Mouse (Mus musculus) myocyte (in vitro differentiated cells): ENCODE measurements around the gene Gm5741. TPM values are rescaled to one million over a fixed set of nuclear protein-coding genes. Genes with fewer than 3 reads are reported as not detected.

ENCODE experiments used
- H3K27me3 ChIP-seq: one replicate; pipeline ENCODE4 v1.6.1; 2011; ENCODE audit not compliant: control insufficient read depth, insufficient read depth, insufficient read length
- H3K36me3 ChIP-seq: one replicate; pipeline ENCODE4 v1.6.1; 2011; ENCODE audit not compliant: control insufficient read depth, insufficient read depth
- H3K4me2 ChIP-seq: one replicate; pipeline ENCODE4 v1.6.1; 2011; ENCODE audit warnings: low read depth, control low read depth
- H3K4me3 ChIP-seq: one replicate; pipeline ENCODE4 v1.5.1; 2011; ENCODE audit warnings: mild to moderate bottlenecking, control low read depth, moderate library complexity
- H3K79me2 ChIP-seq: one replicate; pipeline ENCODE4 v1.6.1; 2011; ENCODE audit not compliant: control insufficient read depth, insufficient read depth
- H3ac ChIP-seq: one replicate; pipeline ENCODE4 v1.6.1; 2011; ENCODE audit not compliant: control insufficient read depth, insufficient read length
- CEBPB ChIP-seq: IDR thresholded peaks from 2 replicates; pipeline ENCODE4 v1.6.1; 2011; ENCODE audit warnings: mild to moderate bottlenecking, moderate library complexity; ENCODE audit not compliant: poor library complexity, insufficient read depth, severe bottlenecking
- E2F4 ChIP-seq: IDR thresholded peaks from one replicate; pipeline ENCODE4 v1.6.1; 2011; ENCODE audit warnings: mild to moderate bottlenecking, control low read depth, moderate library complexity; ENCODE audit not compliant: insufficient read depth
- MAX ChIP-seq: IDR thresholded peaks from one replicate; pipeline ENCODE4 v1.6.1; 2011; ENCODE audit warnings: low read depth, mild to moderate bottlenecking, control low read depth
- MYOD1 ChIP-seq, 3 experiments: IDR thresholded peaks; one replicate each; pipeline ENCODE4 v1.6.1; 2011; ENCODE audit warnings: control low read depth in 2 of 3, low read depth in 2 of 3, mild to moderate bottlenecking in 2 of 3, moderate library complexity in 1 of 3; ENCODE audit not compliant: insufficient read length in 2 of 3, control insufficient read depth in 1 of 3
- MYOG ChIP-seq, 3 experiments: IDR thresholded peaks; one replicate each; pipeline ENCODE4 v1.6.1; 2011; ENCODE audit warnings: control low read depth in 2 of 3, low read depth in 2 of 3, mild to moderate bottlenecking in 2 of 3; ENCODE audit not compliant: insufficient read length in 2 of 3, control insufficient read depth in 1 of 3, insufficient read depth in 1 of 3
- POLR2A ChIP-seq: IDR thresholded peaks from one replicate; pipeline ENCODE4 v1.6.1; 2011; ENCODE audit warnings: low read depth, mild to moderate bottlenecking, control low read depth, moderate library complexity; ENCODE audit not compliant: insufficient read length
- POLR2AphosphoS2 ChIP-seq: IDR thresholded peaks from one replicate; pipeline ENCODE4 v1.6.1; 2011; ENCODE audit warnings: low read depth, control low read depth; ENCODE audit not compliant: insufficient read length
- REST ChIP-seq: IDR thresholded peaks from one replicate; pipeline ENCODE4 v1.6.1; 2011; ENCODE audit warnings: mild to moderate bottlenecking, control low read depth, moderate library complexity; ENCODE audit not compliant: insufficient read depth, insufficient read length
- SRF ChIP-seq: IDR thresholded peaks from one replicate; pipeline ENCODE4 v1.6.1; 2011; ENCODE audit warnings: low read depth; ENCODE audit not compliant: control insufficient read depth, insufficient read length
- TCF12 ChIP-seq: IDR thresholded peaks from one replicate; pipeline ENCODE4 v1.6.1; 2011; ENCODE audit warnings: mild to moderate bottlenecking, control low read depth; ENCODE audit not compliant: poor library complexity, insufficient read depth, severe bottlenecking
- TCF3 ChIP-seq: IDR thresholded peaks from one replicate; pipeline ENCODE4 v1.6.1; 2011; ENCODE audit warnings: low read depth, control low read depth; ENCODE audit not compliant: insufficient read length
- USF1 ChIP-seq: IDR thresholded peaks from one replicate; pipeline ENCODE4 v1.6.1; 2011; ENCODE audit warnings: low read depth, mild to moderate bottlenecking, control low read depth, moderate library complexity
- polyA plus RNA-seq: library from polyadenylated mRNA; unstranded; fragments of >200 nt; fragmentation: generic; extraction: Trizol; gene quantifications from one replicate; pipeline ENCODE4 v1.2.1, GENCODE M21; 2012; ENCODE audit warnings: missing spikeins

Gm5741 gene
- polyA plus RNA-seq, result 0.31 TPM

DNA sequence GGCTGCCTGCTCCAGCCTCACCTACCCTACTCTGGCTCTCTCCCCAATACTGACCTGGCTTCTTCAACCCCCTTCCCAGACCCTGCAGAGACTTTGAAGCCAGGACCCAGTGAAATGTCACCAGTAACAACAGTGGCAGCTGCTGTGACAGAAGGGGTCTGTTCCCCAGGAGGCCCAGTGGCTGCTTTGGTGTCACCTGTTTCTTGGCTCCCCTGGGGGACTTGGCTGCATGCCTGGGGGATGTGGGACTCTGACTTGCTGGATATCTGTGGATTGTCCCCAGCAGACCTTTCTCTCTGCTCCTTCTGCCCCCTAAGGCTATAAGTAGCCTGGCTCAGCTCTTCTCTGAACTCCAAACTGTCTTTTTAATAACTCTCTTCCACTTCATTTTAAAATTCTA, at the start of gene Gm5741:
Gene Gm5741 (minus strand): TSS at position 1 of the 400 bp plus-strand sequence.
- no peaks in the 10 kb centered on the region for H3K79me2 ChIP-seq
- no peaks in the 10 kb centered on the region for H3K27me3 ChIP-seq
- no peak within 1 kb of the TSS for H3K4me3 ChIP-seq
- TF ChIP-seq MAX, result no peak
- no peak for TF ChIP-seq USF1
- no peaks in the 10 kb centered on the region for H3K36me3 ChIP-seq
- H3K4me2 ChIP-seq, result no peak within 1 kb of the TSS
- no peak within 1 kb of the TSS for H3ac ChIP-seq

DNA sequence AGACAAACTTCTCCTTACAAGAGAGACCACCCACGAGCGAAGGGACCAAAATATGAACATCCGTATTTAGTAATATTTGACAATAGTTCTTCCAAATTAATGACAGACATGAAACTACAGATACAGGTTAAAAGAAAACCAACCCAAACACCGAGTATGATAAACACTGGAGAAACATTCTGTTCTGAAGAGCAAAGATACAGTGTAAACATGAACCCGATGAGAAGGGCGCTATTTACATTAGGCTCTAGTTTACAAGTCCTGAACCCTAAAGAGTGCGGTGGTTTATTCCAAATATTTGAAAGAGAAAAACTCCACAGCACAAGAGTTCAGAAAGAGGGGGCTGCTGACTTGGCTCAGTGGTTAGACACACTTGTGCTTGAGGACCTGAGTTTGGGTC, 49.2 kb upstream of the Gm5741 start:
- no peaks in the 10 kb centered on the region for H3K27me3 ChIP-seq
- H3ac ChIP-seq, result no peak overlapping the region
- no peak overlapping the region for H3K4me3 ChIP-seq
- no peaks in the 10 kb centered on the region for H3K36me3 ChIP-seq
- no peak overlapping the region for H3K4me2 ChIP-seq
- H3K79me2 ChIP-seq, result no peaks in the 10 kb centered on the region
- no peak for TF ChIP-seq CEBPB
- no peak for TF ChIP-seq REST
- TF ChIP-seq SRF, result no peak
- TF ChIP-seq POLR2AphosphoS2, result no peak
- TF ChIP-seq E2F4, result no peak
- TF ChIP-seq MYOD1 (IDR thresholded peaks at IDR 0.05; ENCODE audit: control insufficient read depth in 1 of 3, insufficient read length in 2 of 3, low read depth in 2 of 3), result no peak
- no peak for TF ChIP-seq USF1
- no peak for TF ChIP-seq TCF3
- no peak for TF ChIP-seq TCF12
- no peak for TF ChIP-seq POLR2A
- TF ChIP-seq MYOG (IDR thresholded peaks at IDR 0.05; ENCODE audit: control insufficient read depth in 1 of 3, insufficient read depth in 1 of 3, insufficient read length in 2 of 3, low read depth in 2 of 3), result no peak
- no peak for TF ChIP-seq MAX

DNA sequence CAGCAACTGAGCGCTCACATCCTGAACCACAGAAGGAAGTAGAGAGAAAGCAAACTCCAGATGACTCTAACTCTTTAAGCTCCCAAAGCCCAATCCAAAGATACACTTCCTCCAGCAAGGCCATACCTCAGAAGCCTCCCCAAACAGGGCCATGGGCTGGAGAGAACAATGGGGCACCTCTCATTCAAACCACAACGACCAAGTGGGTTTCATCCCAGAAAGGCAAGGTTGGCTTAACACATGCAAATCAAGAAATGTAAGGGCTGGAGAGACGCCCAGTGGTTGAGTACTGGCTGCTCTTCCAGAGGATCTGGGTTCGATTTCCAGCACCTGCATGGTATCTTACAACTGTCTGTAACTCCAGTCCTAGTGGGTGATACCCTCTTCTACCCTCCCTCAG, 47.7 kb upstream of the Gm5741 start:
- Histone ChIP-seq H3K4me3 (no peak overlapping the region), H3ac (no peak overlapping the region), H3K4me2 (no peak overlapping the region), H3K36me3 (no peaks in the 10 kb centered on the region), H3K79me2 (no peaks in the 10 kb centered on the region), H3K27me3 (no peaks in the 10 kb centered on the region)
- TF ChIP-seq POLR2A (no peak), POLR2AphosphoS2 (no peak), TCF3 (no peak), SRF (no peak), CEBPB (no peak), MYOD1 (IDR thresholded peaks at IDR 0.05; ENCODE audit: control insufficient read depth in 1 of 3, insufficient read length in 2 of 3, low read depth in 2 of 3) (no peak), MYOG (IDR thresholded peaks at IDR 0.05; ENCODE audit: control insufficient read depth in 1 of 3, insufficient read depth in 1 of 3, insufficient read length in 2 of 3, low read depth in 2 of 3) (no peak), USF1 (no peak), REST (no peak), MAX (no peak), TCF12 (no peak), E2F4 (no peak)

DNA sequence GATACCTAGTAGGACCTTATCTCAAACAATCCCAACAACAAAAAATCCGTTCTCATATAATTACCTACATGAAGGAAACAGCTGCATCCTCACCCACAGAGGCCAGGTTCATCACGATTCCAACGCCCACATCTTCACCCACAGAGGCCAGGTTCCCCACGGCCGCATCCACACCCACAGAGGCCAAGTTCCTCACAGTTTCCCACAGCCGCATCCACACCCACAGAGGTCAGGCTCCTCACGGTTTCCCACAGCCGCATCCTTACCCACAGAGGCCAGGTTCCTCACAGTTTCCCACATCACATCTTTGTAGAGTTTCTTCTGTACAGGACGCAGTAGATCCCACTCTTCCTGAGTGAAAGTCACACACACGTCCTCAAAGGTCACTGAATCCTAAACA, 45.5 kb upstream of the Gm5741 start:
- Histone ChIP-seq H3K79me2 (no peaks in the 10 kb centered on the region), H3K4me3 (no peak overlapping the region), H3K4me2 (no peak overlapping the region), H3ac (no peak overlapping the region), H3K27me3 (no peaks in the 10 kb centered on the region), H3K36me3 (no peaks in the 10 kb centered on the region)
- TF ChIP-seq MYOG (IDR thresholded peaks at IDR 0.05; ENCODE audit: control insufficient read depth in 1 of 3, insufficient read depth in 1 of 3, insufficient read length in 2 of 3, low read depth in 2 of 3) (no peak), MAX (no peak), SRF (no peak), REST (no peak), POLR2A (no peak), E2F4 (no peak), USF1 (no peak), CEBPB (no peak), MYOD1 (IDR thresholded peaks at IDR 0.05; ENCODE audit: control insufficient read depth in 1 of 3, insufficient read length in 2 of 3, low read depth in 2 of 3) (no peak), POLR2AphosphoS2 (no peak), TCF12 (no peak), TCF3 (no peak)

DNA sequence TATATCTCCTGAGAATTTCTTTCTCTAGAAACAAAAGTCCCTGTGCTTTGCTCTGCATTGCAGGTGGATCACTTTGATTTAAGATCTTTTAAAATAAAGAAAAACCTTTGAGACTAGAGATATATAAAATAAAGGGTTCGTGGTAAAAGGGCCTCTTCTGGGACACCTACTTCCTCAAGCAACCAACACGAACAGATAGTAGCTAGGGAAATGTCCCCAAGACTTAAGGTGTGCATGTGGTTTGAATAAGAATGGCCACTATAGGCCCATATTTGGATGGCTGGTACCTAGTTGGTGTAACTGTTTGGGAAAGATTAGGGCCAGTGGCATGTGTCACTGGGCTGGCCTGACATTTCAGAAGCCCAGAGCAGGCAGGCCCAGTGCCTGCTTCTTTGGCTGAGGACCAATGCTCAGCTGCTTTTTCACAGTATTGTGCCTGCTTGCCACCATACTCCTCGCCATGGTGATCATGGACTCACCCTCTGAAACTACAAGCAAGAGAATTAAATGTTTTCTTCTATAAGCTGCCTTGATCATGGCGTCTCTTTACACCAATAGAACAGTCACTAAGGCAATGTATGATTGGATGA, 32.4 kb upstream of the Gm5741 start:
- TF ChIP-seq CEBPB (no peak), MYOD1 (IDR thresholded peaks at IDR 0.05; ENCODE audit: control insufficient read depth in 1 of 3, insufficient read length in 2 of 3, low read depth in 2 of 3) (no peak), USF1 (no peak), MAX (no peak)
- no peak overlapping the region for H3K4me2 ChIP-seq
- no peaks in the 10 kb centered on the region for H3K79me2 ChIP-seq
- no peaks in the 10 kb centered on the region for H3K36me3 ChIP-seq
- H3K27me3 ChIP-seq, result no peaks in the 10 kb centered on the region
- no peak overlapping the region for H3ac ChIP-seq
- H3K4me3 ChIP-seq, result no peak overlapping the region
